Mouse (Mus musculus) layer of hippocampus, adult 9-11 months (tissue): ENCODE data around the gene Pgm2l1.

Experiments used
- DNase-seq: peaks from one replicate; pipeline ENCODE4 v3.0.0; 2022

Gene Pgm2l1

DNA sequence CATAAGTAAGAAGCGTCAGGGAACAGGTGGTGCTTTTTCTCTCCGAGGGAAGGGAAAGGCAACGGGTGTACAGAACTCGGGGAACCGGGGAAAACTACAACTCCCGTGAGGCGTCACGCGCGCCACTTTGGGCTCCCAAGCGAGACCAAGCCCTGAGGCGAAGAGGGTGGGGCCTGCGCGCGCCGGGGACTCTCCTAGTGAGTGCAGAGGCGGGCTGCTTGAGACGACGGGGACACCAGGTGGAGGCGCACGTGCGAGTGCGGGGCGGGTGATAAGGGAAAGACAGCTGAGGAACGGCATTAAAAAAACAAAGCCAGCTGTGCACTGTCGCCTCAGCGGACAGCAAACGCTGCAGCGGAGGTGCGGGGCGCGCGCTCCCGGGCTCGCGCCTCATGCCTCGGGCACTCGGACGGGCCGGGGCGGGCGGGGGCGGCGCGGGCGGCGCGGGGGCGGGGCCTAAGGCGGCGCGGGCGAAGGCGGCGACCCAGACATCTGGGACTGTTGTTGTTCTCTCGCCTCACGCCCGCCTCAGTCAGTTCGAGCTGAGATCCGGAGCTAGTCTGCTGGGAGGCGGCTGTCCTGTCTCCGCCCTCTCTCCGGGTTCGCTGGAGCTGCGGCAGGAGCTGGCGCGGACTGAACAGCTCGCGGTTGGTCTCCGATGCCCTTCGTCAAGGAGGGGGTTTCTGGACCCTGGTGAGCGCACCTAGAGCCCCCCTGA lies at the start of gene Pgm2l1:
Pgm2l1 (plus strand) TSS at position 237 of the 718 bp plus-strand sequence.
- peak; percentile 97 for DNase-seq

DNA sequence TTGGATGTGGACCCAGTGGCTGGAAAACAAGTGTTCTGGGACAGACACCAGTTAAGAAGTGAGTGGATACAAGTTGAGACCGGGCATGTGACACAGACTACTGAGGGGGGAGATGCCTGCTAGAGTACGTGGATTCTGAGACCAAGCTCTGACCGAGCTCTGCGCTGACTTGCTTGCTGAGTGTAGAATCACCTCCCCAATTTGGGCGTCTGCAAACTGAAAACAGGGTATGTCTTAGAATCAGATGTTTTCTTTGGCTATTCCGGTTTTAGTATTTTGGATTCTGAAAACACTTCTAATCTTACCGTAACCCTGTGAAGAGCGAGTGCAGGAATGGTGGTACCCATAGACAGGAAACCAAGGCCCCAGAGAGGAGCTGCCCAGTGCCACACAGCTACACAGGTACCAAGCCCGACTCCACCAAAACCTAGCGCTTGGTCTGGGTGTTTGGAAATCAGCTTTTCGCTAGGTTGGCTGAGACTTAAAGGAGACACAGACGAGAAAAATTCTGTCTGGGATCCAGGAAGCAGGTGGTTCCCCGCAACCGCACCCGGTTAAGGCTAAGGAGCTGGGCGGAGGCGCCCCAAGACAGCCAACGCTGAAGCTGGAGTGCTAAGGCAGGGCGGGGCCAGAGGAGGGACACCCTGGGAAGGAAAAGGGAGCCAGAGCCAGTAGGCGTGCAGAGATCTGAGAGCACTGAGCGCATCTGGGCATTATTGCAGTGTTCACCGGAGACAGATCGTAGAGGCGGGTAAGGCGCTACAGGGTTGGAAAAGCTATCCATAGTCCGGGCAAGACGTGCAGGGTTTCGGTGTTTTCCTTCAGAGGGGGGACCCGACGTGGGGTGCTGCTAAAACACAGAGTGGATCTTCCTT lies 48.9 kb upstream of the Pgm2l1 start:
- peak; percentile 51 for DNase-seq

DNA sequence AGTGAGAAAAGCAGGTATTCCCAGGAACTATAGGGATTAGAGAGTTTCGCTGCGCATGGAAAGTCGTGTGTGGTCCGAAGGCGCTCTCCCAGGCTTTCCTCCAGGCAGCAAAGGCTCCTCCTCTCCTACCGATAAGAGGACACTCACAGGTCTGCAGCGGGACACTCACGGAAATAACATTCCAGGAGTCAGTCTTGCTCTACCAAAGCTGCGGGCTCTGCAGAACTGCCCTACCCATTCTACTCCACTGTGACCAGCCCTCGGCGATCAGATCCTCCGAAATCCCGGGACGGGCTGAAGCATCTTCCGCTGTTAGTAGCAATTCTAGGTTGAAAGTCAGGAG lies 48.3 kb upstream of the Pgm2l1 start:
- DNase-seq, result no peak

GRCm38 (mm10) chr7:100179394-100179793 lies 47.8 kb upstream of the Pgm2l1 start:
- no peak for DNase-seq

DNA sequence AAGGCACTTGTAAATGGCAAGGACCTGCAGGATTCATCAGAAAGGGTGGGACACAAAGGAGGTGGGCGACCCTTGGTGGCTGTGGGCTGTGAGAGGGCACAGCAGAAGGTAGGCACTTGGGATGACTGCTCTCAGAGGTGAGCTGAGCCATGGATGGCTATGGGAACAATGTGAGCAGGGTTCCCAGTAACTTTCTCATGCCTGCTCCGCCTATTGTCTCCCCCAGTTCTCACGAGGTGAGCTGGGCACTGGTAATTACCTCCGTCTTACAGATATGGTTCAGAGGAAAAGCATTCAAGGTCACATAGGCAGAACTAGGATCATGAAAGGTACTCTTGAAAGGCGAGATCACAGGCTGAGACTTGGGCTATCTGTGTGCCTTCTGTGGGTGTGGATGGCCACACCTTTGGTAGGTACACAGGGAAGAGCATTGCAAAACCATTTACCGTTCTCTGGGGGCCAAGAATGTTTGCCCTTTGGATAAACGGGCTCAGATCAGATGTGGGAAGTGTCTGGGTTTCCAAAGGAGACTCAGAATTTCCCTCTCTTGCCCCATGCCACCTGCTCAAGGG lies 47.3 kb upstream of the Pgm2l1 start:
- DNase-seq, result no peak

DNA sequence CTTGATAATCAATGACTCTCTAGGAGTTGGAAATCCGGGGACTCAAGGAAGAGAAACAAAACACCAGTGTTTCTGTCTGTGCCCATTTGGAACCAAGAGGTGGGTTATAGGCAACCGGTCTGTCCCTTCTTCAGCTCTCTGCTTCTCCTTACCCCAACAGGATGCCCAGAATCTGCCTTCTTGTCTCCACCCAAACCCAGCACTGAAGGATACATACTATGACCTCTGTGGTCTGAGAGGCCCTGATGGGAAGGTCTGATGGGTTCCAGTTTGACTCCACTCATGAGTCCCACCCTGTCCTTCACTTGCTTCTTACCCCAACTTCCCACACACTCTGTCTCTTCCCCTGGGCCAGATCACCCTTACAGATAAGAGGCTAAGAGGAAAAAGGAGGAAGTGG lies 46.0 kb upstream of the Pgm2l1 start:
- no peak for DNase-seq

DNA sequence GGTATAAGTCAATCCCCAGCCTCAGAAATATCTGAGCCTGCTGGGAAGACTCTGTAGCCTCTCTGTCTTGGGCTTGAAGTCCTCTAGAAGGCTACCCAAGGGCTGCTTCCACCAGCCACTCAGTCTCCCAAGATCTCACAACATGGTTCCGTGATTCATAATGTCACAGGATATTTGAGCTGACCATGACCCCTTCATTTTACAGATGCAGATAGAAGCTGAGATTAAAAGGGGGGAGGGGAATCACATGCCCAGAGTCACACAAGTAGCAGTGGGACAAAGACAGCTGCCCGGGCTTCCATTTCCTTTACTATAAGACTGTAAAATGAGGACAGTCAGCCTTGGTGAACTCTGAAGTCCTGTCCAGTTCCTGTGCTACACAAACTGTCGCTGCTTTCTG lies 45.6 kb upstream of the Pgm2l1 start:
- DNase-seq, result no peak

DNA sequence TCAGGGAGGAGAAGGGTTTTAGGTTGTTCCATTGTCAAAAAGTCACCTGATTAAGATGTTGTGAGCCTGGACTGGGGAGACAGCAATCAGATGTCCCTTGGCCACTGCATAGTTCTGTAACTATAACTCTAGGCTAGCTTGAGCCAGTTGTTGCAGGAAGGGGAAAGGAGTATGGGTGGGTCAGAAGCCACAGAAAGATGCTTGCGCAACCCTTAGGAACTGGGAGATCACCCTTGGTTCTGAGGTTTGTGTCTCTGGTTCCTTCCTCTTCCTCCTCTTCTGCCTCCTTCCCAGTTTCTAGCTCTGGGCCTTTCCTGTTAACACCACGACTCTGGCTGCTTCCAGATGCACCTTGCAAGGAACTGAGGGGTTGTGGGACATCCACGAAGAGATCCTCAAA lies 44.8 kb upstream of the Pgm2l1 start:
- no peak for DNase-seq

DNA sequence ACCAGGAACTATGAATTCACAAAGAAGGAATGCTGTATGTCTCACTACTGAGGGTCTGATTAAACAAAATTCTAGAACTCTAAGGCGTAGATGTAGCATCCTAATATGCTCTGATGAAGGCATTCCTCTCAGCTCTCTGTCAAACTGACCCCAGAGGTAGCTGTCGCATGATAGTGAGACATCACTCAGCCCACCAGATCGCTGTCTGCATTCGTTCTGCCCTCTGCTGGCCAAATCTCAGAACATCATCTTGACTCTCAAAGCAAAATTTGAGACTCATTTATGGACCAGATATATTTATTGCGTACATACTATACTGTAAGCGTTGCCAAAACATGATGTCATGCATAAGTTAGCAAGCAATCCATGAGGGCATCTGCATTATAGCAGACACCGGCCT lies 39.6 kb upstream of the Pgm2l1 start:
- DNase-seq, result peak; percentile 23

DNA sequence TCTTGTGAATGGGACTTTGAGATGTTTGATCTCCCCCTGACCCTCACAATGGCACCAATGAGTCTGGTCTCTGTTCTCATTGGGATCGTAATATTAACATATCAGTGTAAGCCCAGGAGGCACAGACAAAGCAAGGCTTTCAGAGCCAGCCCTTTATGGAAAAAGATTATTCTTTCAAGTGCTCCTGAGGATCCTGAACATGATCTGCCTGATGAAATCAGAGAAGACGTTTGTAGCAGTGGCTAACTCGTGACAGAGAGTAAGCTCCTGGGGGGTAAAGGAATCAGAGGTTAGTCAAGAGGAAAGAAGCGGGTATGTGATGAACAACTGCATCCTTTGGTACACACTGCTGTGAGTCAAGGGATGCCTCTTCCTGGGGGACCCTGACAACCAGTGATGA lies 37.0 kb upstream of the Pgm2l1 start:
- no peak for DNase-seq

DNA sequence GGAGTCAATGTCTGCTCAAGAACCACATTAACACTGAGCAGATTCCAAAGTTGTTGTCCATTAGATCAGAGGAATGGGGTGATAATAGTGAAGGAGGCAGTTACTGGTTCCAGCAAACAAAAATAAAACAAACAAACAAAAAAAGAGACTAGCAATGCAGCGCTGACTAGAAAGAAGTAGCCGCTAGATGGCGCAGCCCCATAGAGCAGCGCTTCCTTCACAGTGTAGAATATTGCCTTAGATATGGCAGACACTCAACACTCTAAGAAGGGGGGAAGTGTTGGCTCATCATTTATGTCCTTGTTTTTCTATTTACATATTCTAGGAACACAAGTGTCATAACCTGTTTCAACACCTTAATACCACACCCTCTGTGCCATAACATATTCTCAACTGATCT lies 36.4 kb upstream of the Pgm2l1 start:
- DNase-seq, result peak; percentile 48

- DNase-seq, result no peak
Observed at GRCm38 (mm10) chr7:100201191-100201590, 26.0 kb upstream of the Pgm2l1 start.

DNA sequence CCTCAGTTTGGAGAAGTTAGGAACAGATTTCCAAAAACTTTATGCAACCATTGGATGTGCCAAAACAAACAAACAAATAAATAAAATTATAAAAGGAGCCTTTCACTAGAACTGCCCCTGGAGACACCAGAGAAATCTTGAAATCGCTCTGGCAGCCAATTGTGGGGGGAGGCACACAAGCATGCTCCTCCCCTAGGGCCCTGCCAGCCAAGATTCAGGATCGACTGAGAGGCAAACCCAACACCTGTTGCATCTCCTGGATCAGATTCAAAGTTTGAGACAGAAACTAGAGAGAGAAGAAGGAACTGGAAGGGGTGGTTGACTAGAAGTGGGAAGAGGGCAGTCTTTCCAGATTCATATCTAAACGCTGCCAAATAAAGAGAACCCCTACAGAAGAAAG lies 23.6 kb upstream of the Pgm2l1 start:
- no peak for DNase-seq

GRCm38 (mm10) chr7:100204871-100205270 lies 22.3 kb upstream of the Pgm2l1 start:
- no peak for DNase-seq

DNA sequence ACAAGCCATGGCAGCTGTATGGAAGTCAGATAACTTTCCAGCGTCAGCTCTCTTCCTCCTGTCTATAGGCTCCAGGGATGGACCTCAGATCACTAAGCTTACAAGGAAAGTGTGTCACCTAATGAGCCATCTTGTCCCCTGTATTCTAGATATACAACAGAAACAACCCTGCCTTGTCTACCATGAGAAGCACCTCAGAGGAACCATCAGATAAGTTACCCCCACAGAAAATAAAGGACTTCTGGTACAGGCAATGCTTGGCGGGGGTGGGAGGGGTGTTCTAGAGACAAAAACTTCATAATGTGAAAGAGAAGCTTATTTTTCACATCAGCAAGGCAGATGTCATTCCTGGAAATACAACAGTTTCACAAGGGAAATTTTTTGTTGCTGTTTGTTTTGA lies 21.1 kb upstream of the Pgm2l1 start:
- DNase-seq, result no peak

DNA sequence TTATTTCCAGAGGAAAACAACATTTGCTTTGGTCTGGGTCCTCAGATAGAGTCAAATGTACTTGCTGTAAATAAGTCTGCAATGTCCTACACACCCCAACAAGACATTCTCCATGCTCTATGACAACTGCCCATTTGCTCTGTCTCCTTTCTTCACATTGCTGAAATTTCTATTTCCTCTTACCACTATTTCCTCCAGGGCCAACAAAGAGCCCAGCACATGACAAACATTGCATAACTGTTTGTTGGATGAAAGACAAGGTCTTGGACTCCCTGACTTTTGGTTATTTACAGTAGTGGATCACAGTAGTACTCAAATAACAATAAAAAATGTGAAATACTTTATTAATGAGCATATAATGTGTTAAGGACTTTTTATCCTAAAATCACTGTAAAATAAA lies 19.3 kb upstream of the Pgm2l1 start:
- DNase-seq, result no peak

- DNase-seq, result no peak
Observed at GRCm38 (mm10) chr7:100214310-100214709, 12.9 kb upstream of the Pgm2l1 start.

DNA sequence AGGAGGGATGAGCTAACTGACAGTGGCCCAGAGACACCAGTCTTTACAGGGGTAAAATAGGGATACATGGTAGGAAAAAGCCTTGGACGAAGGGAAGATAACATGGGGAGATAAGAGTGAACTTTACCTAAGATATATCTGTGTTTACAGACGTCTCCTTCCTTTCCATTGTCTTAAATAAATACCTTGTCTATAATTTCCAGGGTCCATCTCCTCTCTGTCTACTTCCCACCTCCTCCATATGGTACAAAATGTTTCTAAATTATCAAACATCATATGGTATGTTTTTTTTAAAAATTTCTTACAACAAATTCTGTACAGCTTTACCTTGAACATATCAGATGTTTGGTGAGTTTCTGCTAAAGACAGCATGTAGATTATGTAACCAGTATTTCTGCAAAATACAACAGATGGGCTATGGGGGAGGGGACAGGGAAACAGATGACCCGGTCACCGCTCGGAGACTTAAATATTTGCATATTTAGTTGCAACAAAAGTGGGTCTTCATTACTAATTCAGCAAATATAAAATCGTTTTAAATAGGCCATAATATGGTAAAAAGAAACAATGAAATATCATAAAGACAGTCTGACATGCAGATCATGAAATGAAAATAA lies 12.0 kb upstream of the Pgm2l1 start:
- no peak for DNase-seq

DNA sequence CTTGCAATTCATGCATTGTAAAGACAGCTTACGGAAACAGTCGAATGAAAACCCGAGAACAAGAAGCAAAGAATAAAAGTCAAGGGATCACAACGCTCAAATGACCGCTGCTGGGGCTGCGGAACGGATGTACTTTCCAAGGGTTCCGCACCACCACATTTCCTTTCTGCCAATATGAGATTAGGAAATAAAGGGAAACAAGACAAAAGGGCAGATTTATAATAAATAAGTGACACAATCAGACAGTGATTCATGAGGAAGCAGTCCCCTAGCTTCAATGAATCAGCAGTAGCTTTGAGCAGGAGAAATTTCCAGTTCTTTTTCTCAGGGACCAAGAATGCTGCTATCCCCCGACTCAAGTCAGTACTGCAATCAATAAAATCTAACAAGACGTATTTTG lies 11.2 kb upstream of the Pgm2l1 start:
- DNase-seq, result no peak

- DNase-seq, result peak; percentile 42
Observed at GRCm38 (mm10) chr7:100216601-100217565, 10.3 kb upstream of the Pgm2l1 start.

DNA sequence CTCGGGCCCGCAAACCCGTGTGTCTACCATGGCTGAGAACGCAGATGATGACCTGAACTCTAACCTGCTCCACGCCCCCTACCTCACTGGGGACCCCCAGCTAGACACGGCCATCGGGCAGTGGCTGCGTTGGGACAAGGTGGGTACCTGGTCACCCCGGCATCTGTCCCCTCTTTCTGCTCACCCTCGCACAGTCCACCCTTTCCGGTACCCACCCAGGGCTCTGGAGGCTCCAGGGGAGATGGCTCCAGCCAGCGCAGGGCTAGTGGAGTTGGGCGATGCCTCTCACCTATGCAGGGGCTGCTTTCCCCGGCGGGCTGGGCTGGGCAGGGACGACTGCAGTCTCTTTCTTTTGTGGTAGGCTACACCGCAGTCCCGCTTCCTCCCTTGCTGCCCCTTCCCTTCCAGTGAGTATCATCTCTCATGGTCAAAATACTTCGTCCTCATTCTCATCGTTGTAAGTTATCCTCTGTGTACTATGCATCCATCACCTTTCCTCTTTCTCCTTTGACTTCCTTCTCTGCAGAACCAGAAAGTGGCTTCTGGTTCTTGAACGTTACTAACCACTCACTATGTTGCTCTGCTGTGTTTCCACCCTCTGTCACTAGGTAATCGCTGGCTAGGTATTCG lies 817 bp downstream of the Pgm2l1 start:
- no peak for DNase-seq

- DNase-seq, result no peak
Observed at GRCm38 (mm10) chr7:100228957-100229356, 1.8 kb downstream of the Pgm2l1 start.
